Mouse (Mus musculus) duodenum, adult 2 months (tissue): ENCODE measurements around the gene Gm20918. TPM values are rescaled to one million over a fixed set of nuclear protein-coding genes. Genes with fewer than 3 reads are reported as not detected.

Source experiments
- polyA plus RNA-seq: library from polyadenylated mRNA; depleted of rRNA; stranded (reverse); fragments of >200 nt; gene quantifications from 2 replicates; pipeline ENCODE4 v1.2.3, GENCODE M21; 2012; ENCODE audit warnings: low replicate concordance; rRNA removed

Gm20918 gene
- polyA plus RNA-seq: not detected in 2 replicates

GRCm38 (mm10) chrY:5043637-5044036 lies at the start of gene Gm20918:
Gene Gm20918, plus strand, starts transcription at chrY:5043937.

Other genes with a start within 250 kb of the Gm20918 start
- gene Gm21820, start 205.5 kb downstream of the Gm20918 start, polyA plus RNA-seq: not detected in 2 replicates